Mouse (Mus musculus): ENCODE results near the gene Ryk.
"Not testable (repeated sequence)": the region's sequence is repeated elsewhere in the genome, so short reads cannot be mapped to it uniquely, and the experiment has no call there.

- TF ChIP-seq CTCF (IDR thresholded peaks at IDR 0.05; ENCODE audit: extremely low read depth, insufficient read depth, insufficient read length, insufficient replicate concordance); POLR2A (IDR thresholded peaks at IDR 0.05; ENCODE audit: low read depth, low read length): not testable (repeated sequence)
Measured at GRCm38 (mm10) chr9:102913597-102913996, 78.9 kb downstream of the Ryk start.

All from spleen, adult 2 months (tissue).